Mouse (Mus musculus): ENCODE results near the gene Olfr318.
"Not testable (repeated sequence)": the region's sequence is repeated elsewhere in the genome, so short reads cannot be mapped to it uniquely, and the experiment has no call there.

The Olfr318 gene

DNA sequence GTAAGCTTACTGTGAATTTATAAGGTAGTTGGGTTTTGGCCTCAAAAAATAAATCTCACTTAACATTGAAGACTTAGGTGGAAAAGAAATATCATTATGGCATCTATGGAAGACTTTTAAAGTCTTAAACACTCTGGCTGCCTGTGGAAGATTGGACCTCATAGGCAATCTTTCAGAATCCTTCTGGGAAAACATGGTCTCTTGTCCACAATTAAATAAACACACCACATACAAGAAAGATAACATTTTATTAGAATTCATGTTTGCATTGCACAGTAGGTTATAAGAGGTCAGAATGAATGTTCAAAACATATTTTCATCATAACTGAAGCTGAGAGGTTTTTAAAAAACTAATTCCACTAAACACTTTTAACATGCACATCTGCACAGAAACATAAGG is at the start of gene Olfr318:
Gene Olfr318, minus strand, starts transcription at position 101 of the 400 bp plus-strand sequence.
- no peak for DNase-seq (ENCODE audit: inconsistent ontology term)

DNA sequence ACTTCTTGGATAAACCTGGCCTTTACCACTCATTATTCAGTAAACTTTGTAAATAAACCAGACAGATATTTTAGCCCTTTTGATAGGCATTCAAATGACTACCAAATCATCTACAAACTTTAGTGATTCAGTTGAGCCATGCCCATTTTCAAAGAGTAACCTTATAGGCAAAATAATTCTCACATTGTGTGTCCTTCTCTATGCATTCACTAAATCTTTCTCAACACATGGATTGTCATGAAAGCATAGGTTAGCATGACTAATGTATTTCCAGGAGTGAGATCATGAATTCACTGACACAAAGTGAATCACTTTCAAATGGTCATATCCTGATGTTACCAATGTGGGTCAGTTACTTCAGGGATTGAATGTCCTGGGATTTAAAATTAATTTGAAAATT is 49.1 kb upstream of the Olfr318 start, which contains the start of gene Olfr315:
Gene Olfr315, plus strand, starts transcription at position 301 of the 400 bp plus-strand sequence.
- no peak for DNase-seq (ENCODE audit: inconsistent ontology term)

GRCm38 (mm10) chr11:58752434-58752833 is 28.6 kb upstream of the Olfr318 start, which contains the start of gene Olfr316:
Gene Olfr316, plus strand, starts transcription at chr11:58752734.
- no peak for DNase-seq (ENCODE audit: inconsistent ontology term)

- DNase-seq (ENCODE audit: inconsistent ontology term), result not testable (repeated sequence)
Measured at GRCm38 (mm10) chr11:58751096-58751495, 27.3 kb upstream of the Olfr318 start.

DNA sequence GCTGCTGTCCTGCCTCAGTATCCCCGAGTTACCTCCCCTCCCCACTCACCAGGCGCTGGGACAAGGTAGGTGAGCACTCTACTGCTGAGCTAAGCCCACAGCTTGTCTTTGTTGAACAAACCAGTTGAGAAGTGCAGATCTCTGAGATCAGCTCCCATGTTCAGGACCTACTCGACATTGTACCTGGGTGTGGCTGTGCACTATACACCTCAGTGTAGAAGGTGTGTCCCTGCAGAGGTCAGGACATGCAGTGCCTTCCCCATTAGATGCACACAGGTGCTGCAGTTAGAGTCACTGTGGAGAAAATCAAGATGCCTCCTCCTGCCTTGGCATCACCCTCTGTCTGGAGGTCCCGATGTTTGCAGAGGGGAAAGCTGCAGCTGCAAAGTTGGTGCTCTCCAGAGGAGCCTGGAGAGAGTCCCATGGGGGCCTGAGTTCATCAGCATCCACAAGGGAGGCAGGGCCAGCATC is 15.0 kb upstream of the Olfr318 start, which contains the start of gene Olfr317:
Gene Olfr317, minus strand, starts transcription at position 421 of the 471 bp plus-strand sequence.
- DNase-seq (ENCODE audit: inconsistent ontology term), result no peak

DNA sequence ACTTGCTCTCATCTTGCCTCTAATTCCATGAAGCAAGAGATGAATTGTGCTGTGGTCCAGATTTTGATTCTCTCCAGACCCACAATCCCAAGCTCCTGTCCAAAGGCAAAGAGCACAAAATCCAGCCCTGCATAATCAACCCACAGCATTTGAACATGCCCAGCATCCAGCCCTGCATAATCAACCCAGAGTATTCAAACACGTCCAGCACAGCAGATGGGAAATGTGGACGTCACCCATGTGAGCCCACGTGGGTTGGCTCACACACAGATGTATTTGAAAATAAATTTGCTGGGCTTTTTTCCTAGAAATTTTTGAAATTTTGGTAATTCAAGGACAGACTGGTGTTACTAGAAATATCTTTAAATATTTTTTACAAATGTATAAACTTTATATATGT is 9.6 kb upstream of the Olfr318 start:
- no peak for DNase-seq (ENCODE audit: inconsistent ontology term)

- peak; percentile 22 for DNase-seq (ENCODE audit: inconsistent ontology term)
Measured at GRCm38 (mm10) chr11:58727896-58728650, 4.3 kb upstream of the Olfr318 start.

- no peak for DNase-seq (ENCODE audit: inconsistent ontology term)
Measured at GRCm38 (mm10) chr11:58719701-58720100, 4.1 kb downstream of the Olfr318 start.

GRCm38 (mm10) chr11:58717723-58718122 is 6.1 kb downstream of the Olfr318 start:
- DNase-seq (ENCODE audit: inconsistent ontology term), result not testable (repeated sequence)

DNA sequence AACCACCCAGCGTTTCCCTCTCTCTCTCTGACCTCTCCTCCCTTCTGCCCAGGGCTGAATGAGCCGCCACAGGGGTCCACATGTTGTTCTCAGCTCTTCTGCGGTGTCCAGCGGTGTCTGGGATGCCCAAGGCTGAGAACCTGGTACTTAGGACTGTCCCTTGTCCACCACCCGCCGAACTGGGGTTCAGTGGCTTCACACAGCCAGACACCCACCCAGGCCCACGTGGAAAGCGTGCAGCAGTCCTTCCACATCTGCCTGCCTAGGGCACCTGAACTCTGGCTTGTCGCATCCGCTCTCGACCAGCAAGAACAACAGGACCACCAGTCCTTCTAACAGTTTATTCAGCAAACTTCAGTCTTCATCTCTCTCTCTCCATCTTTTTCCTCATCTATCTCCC is 14.7 kb downstream of the Olfr318 start:
- no peak for DNase-seq (ENCODE audit: inconsistent ontology term)

DNA sequence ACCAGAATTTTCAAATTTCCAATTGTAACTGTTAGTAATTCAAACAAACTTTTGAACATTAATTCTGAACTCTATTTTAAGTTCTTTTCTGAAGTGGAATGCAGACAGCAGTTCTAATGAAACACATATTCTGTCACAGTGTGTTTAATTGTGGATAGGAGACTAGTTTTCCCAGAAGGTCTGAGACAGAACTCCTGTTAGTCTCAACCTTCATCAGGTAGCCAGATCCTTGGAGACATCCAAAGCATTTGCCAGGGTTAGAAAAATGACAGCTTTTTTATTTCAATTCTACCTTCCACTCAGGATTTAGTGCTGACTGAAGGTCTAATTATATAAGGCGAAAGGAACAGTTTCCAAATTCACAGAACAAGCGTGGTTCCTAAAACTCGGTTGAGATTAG is 25.0 kb downstream of the Olfr318 start, which contains the start of gene Olfr319:
Gene Olfr319, plus strand, starts transcription at position 301 of the 400 bp plus-strand sequence.
- DNase-seq (ENCODE audit: inconsistent ontology term), result no peak

DNA sequence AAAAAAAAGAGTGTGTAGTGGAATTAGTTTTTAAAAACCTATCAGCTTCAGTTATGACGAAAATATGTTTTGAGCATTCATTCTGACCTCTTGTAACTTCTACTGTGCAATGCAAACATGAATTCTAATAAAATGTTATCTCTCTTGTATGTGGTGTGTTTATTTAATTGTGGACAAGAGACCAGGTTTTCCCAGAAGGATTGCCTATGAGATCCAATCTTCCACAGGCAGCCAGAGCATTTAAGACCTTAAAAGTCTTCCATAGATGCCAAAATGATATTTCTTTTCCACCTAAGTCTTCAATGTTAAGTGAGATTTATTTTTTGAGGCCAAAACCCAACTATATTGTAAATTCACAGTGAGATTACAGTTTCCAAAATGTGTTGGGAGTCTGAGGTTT is 43.0 kb downstream of the Olfr318 start, which contains the start of gene Olfr320:
Gene Olfr320, plus strand, starts transcription at position 301 of the 400 bp plus-strand sequence.
- DNase-seq (ENCODE audit: inconsistent ontology term), result no peak

GRCm38 (mm10) chr11:58671825-58672224 is 52.0 kb downstream of the Olfr318 start:
- no peak for DNase-seq (ENCODE audit: inconsistent ontology term)

- DNase-seq (ENCODE audit: inconsistent ontology term), result no peak
Measured at GRCm38 (mm10) chr11:58669252-58669651, 54.6 kb downstream of the Olfr318 start.

Measured in Muller cell, postnatal 12 days (primary cell).